Mouse (Mus musculus) heart, embryonic 15.5 days (tissue): ENCODE measurements around the gene Reep3. TPM values are rescaled to one million over a fixed set of nuclear protein-coding genes. Genes with fewer than 3 reads are reported as not detected.

Source experiments
- ATAC-seq: fragments of 200-750 bp; cut with Nextera tagmentation; replicated peaks from 2 replicates; pipeline ENCODE4 v1.8.0; 2017; ENCODE audit warnings: low read depth, moderate TSS enrichment; ENCODE audit not compliant: insufficient number of reproducible peaks, insufficient read depth, low FRiP score
- H3K27ac ChIP-seq: fragments of 300-500 bp; sonication (generic); 2 replicates; pipeline ENCODE4 v1.5.1; 2015; ENCODE audit warnings: mild to moderate bottlenecking, inconsistent platforms
- H3K27me3 ChIP-seq: fragments of 300-500 bp; sonication (generic); 2 replicates; pipeline ENCODE4 v1.6.1; 2015; ENCODE audit warnings: inconsistent platforms
- H3K36me3 ChIP-seq: fragments of 300-500 bp; sonication (generic); 2 replicates; pipeline ENCODE4 v1.6.1; 2015; ENCODE audit warnings: mild to moderate bottlenecking, inconsistent platforms
- H3K4me1 ChIP-seq: fragments of 300-500 bp; sonication (generic); replicated peaks from 2 replicates; pipeline ENCODE4 v1.6.1; 2015; ENCODE audit warnings: inconsistent platforms
- H3K4me2 ChIP-seq: fragments of 300-500 bp; sonication (generic); 2 replicates; pipeline ENCODE4 v1.6.1; 2015; ENCODE audit warnings: inconsistent platforms, mild to moderate bottlenecking, moderate library complexity
- H3K4me3 ChIP-seq: fragments of 300-500 bp; sonication (generic); 2 replicates; pipeline ENCODE4 v1.5.1; 2015; ENCODE audit warnings: mild to moderate bottlenecking, inconsistent platforms
- H3K9ac ChIP-seq: fragments of 300-500 bp; sonication (generic); 2 replicates; pipeline ENCODE4 v1.6.1; 2015; ENCODE audit warnings: mild to moderate bottlenecking, inconsistent platforms
- H3K9me3 ChIP-seq: fragments of 300-500 bp; sonication (generic); replicated peaks from 2 replicates; pipeline ENCODE4 v1.6.1; 2016; ENCODE audit warnings: inconsistent platforms
- WGBS: fragments of 180-500 bp; shearing (Covaris S2); methylation state at CpG from one replicate; pipeline ENCODE4 v1.1.7; 2015; ENCODE audit warnings: mixed read lengths; 5-methylcytosine and 5-hydroxymethylcytosine counted together
- polyA plus RNA-seq: library from polyadenylated mRNA; unstranded; fragments of >200 nt; fragmentation: Nextera tagmentation; extraction: Ambion mirVana; gene quantifications from 2 replicates; pipeline ENCODE4 v1.2.1, GENCODE M21; 2015

Gene Reep3
- polyA plus RNA-seq, result 30.6 and 31.5 TPM in 2 replicates

DNA sequence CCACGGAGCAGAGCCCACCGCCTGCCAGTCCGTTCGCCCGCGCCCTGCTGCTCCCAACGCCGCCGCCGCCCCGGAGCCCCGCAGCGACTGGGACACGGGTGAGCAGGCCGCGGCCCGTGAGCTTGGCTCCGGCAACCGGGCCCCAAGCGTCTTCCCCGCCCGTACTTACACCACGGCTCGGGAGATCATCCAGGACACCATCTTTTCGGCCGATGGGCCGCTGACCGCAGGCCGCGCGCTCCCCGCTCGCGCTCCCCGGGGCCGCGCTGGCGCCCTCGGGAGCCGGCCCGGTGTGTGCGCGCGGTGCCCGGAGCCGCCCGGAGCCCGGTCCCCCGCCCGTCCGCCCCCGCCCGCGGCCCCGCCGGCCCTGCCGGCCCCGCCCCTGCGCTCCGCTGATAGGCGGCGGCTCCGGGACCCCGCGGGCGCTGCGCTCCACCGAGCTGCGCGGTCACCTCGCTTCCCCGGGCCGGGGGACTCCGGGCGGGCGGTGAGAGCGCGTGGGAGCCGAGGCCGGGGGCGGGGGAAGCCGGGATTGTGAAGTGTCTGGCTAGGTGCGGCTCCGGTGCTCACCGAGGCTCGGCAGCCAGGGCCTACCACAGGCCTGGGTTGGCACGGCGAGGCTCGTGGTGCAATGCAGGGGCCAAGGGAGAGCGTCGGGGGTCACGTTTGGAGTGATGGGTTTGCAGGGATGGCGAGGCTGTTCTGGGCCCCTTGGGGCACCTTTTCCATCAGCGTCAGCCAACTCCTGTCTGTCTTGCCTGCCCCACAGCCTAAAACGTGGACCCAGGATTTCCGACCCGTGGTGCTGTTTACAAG lies at the start of gene Reep3:
Reep3 (minus strand) TSS at position 325 of the 816 bp plus-strand sequence.
- ATAC-seq, result peak; percentile 86
- H3K27me3 ChIP-seq, result no peaks in the 10 kb centered on the region
- peak within 1 kb of the TSS; percentile 97 for H3K4me3 ChIP-seq
- under 1% methylated on average over 78 of the region's 97 CpGs for WGBS
- peak within 1 kb of the TSS; percentile 99 for H3K9ac ChIP-seq
- H3K4me2 ChIP-seq, result peak within 1 kb of the TSS; percentile 79
- peak within 1 kb of the TSS; percentile 100 for H3K27ac ChIP-seq
- H3K36me3 ChIP-seq, result no peaks in the 10 kb centered on the region; the same call in 1 of the 2 replicates
- H3K9me3 ChIP-seq, result no peaks in the 10 kb centered on the region
- H3K4me1 ChIP-seq, result peaks cover 43% of the 10 kb centered on the region

DNA sequence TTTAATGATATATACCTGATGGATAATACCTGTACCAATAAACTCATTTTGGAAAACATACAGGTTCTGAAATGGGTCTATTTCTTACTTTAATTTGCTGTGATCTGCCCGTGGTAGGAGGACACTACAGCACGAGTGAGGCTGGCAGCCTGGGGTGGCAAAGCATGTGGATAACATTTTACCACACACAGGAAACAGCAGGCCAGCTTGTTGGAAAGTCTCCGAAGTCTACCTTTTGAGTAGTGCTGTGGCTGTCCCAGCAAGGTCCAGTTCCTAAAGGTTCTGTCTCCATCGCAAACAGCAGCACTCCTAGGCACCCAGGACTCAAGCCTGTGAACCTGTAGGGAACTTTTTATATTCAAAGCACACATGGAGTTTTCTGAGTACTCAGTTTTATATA lies 48.9 kb upstream of the Reep3 start:
- H3K27ac ChIP-seq, result no peak overlapping the region
- ATAC-seq, result no peak
- WGBS, result 78% methylated on average over 4 of the region's 4 CpGs

DNA sequence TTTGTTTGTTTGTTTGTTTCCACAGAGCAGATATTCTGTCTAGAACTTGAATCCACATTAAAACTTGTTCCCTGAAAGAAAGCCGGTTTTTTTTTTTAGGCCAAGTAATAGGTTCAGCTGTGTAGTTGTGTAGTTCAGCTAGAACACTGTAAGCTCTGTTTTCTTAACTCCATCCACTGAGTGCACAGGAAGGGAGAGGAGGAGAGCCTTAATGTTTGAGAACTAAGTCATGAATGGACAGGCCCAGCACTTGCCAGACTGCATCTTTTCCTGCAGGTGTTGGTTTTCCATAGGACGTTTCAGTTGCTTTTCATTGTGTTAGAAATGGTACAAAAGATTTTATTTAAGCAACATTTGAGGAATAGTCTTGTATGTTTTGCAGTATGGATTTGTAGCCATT lies 47.5 kb upstream of the Reep3 start:
- Histone ChIP-seq H3K9me3 (no peaks in the 10 kb centered on the region), H3K27ac (no peak overlapping the region), H3K4me1 (peaks cover 15% of the 10 kb centered on the region), H3K4me2 (no peak overlapping the region), H3K9ac (no peak overlapping the region), H3K27me3 (no peaks in the 10 kb centered on the region), H3K36me3 (no peaks in the 10 kb centered on the region), H3K4me3 (no peak overlapping the region)
- ATAC-seq, result no peak
- WGBS, result 74% methylated on average over 2 of the region's 2 CpGs

More for the DNA sequence above, 48.9 kb upstream of the Reep3 start:
- no peak overlapping the region for H3K9ac ChIP-seq
- H3K4me3 ChIP-seq, result no peak overlapping the region
- peaks cover 15% of the 10 kb centered on the region for H3K4me1 ChIP-seq
- no peak overlapping the region for H3K4me2 ChIP-seq
- H3K9me3 ChIP-seq, result no peaks in the 10 kb centered on the region
- no peaks in the 10 kb centered on the region for H3K36me3 ChIP-seq
- H3K27me3 ChIP-seq, result no peaks in the 10 kb centered on the region

DNA sequence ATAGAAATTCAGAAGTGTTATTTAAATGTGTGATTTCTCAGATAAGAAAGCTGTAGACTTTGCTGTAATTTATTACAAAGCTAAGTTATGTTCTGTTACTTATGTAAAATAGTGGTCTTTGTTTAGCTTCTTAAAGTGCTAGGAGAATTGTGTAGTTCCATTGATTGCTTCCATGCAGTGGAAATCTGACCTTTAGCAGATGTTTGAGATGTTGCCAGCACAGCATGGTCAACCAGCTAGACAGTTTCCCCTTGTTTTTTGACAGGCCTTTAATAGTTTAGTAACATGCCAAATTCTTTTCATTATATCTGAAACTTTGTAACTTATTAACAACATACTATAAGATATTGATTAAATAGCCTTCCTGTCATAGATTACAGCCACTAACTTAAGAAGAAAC lies 46.9 kb upstream of the Reep3 start:
- Histone ChIP-seq H3K4me1 (peaks cover 15% of the 10 kb centered on the region), H3K4me2 (no peak overlapping the region), H3K27me3 (no peaks in the 10 kb centered on the region), H3K36me3 (no peaks in the 10 kb centered on the region), H3K4me3 (no peak overlapping the region), H3K27ac (no peak overlapping the region), H3K9ac (no peak overlapping the region), H3K9me3 (no peaks in the 10 kb centered on the region)
- ATAC-seq, result no peak

DNA sequence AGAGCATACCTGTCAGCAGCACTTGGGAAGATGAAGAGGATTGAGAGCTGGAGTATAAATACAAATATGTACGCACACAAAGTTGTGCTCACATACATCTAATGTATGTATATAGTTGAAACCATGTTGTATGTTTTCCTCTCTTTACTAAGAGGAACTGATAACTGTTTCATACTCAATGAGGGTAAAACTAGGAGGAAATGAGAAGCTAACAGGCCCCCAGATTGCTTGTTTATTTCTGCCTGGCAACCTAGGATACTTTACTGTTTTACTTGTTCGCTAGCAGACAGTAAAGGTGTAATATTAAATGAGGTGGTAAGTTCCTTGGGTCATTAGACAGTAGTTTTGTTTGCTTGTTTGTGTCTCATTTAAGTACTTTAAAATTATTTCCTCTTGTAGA lies 40.7 kb upstream of the Reep3 start:
- WGBS, result 88% methylated on average over 2 of the region's 2 CpGs
- H3K4me1 ChIP-seq, result no peaks in the 10 kb centered on the region; the same call in 1 of the 2 replicates

DNA sequence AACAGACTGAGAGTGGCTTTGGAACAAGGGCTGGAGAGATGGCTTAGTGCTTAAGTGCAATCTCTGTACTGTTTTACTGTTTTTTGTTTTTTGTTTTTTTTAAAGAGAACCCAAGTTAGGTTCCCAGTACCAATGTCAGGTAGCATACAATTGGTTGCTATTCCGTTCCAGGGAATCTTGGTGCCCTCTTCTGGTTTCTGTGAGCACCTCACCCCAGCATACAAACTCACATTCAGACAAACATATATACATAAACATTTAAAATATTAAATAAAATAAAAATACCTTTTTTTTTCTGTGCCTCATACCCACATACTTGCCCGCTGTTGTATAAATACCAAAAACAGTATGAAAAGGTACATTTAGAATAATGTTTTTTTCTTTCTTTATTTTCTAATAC lies 37.6 kb upstream of the Reep3 start:
- H3K4me1 ChIP-seq, result peaks cover 12% of the 10 kb centered on the region
- H3K27me3 ChIP-seq, result no peaks in the 10 kb centered on the region
- no peaks in the 10 kb centered on the region for H3K36me3 ChIP-seq
- no peak for ATAC-seq
- H3K4me2 ChIP-seq, result no peak overlapping the region
- H3K9me3 ChIP-seq, result no peaks in the 10 kb centered on the region
- H3K27ac ChIP-seq, result no peak overlapping the region
- no peak overlapping the region for H3K4me3 ChIP-seq
- 92% methylated on average over 2 of the region's 2 CpGs for WGBS
- no peak overlapping the region for H3K9ac ChIP-seq

More for the DNA sequence above, 40.7 kb upstream of the Reep3 start:
- H3K9me3 ChIP-seq, result no peaks in the 10 kb centered on the region
- H3K4me2 ChIP-seq, result no peak overlapping the region
- ATAC-seq, result no peak
- H3K9ac ChIP-seq, result no peak overlapping the region
- H3K4me3 ChIP-seq, result no peak overlapping the region
- no peaks in the 10 kb centered on the region for H3K36me3 ChIP-seq
- H3K27ac ChIP-seq, result no peak overlapping the region
- H3K27me3 ChIP-seq, result no peaks in the 10 kb centered on the region

DNA sequence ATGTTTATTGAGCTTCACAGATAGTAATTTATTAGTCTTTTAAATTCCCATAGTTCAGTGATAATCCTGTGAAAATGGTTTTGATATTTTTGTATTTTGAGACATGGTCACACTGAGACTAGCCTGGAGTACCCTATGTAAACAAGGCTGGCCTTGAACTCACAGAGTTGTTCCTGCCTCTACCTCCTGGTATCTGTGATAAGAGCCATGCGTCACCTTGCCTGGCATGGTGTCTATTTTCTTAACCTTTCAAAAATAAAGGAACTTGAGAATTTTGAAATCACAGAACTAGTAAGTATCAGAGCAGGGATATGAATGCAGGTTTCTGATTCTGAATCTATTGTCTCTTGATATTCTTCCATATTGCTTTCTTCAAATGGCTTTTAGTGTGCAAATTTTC lies 35.0 kb upstream of the Reep3 start:
- no peak for ATAC-seq
- peaks cover 24% of the 10 kb centered on the region for H3K4me1 ChIP-seq
- WGBS, result 59% methylated on average over 1 of the region's 1 CpGs
- no peaks in the 10 kb centered on the region for H3K9me3 ChIP-seq
- no peaks in the 10 kb centered on the region for H3K27me3 ChIP-seq
- H3K4me2 ChIP-seq, result no peak overlapping the region
- H3K9ac ChIP-seq, result no peak overlapping the region
- H3K4me3 ChIP-seq, result no peak overlapping the region
- H3K36me3 ChIP-seq, result no peaks in the 10 kb centered on the region
- H3K27ac ChIP-seq, result no peak overlapping the region

DNA sequence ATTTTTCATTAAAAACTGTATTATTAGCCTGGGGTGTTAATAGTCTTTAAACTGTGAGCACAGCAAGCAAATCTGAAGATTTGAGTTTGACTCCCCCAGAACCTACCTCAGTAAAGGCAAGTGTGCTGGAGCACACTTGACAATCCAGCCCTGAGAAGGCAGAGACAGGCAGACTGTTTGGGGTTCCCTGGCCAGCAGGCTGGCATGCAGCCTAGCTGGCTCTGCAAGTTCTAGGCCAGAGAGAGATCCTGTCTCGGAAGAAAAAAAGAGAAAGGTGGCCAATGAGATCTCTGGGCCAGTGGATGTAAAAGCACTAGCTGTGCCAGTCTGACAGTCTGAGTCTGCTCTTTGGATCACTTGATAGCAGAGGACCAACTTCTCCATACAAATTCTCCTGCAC lies 32.8 kb upstream of the Reep3 start:
- no peak overlapping the region for H3K4me3 ChIP-seq
- H3K9ac ChIP-seq, result no peak overlapping the region
- 52% methylated on average over 1 of the region's 1 CpGs for WGBS
- no peaks in the 10 kb centered on the region for H3K9me3 ChIP-seq
- H3K36me3 ChIP-seq, result no peaks in the 10 kb centered on the region
- peaks cover 35% of the 10 kb centered on the region for H3K4me1 ChIP-seq
- ATAC-seq, result no peak
- H3K27me3 ChIP-seq, result no peaks in the 10 kb centered on the region
- no peak overlapping the region for H3K27ac ChIP-seq
- H3K4me2 ChIP-seq, result no peak overlapping the region

DNA sequence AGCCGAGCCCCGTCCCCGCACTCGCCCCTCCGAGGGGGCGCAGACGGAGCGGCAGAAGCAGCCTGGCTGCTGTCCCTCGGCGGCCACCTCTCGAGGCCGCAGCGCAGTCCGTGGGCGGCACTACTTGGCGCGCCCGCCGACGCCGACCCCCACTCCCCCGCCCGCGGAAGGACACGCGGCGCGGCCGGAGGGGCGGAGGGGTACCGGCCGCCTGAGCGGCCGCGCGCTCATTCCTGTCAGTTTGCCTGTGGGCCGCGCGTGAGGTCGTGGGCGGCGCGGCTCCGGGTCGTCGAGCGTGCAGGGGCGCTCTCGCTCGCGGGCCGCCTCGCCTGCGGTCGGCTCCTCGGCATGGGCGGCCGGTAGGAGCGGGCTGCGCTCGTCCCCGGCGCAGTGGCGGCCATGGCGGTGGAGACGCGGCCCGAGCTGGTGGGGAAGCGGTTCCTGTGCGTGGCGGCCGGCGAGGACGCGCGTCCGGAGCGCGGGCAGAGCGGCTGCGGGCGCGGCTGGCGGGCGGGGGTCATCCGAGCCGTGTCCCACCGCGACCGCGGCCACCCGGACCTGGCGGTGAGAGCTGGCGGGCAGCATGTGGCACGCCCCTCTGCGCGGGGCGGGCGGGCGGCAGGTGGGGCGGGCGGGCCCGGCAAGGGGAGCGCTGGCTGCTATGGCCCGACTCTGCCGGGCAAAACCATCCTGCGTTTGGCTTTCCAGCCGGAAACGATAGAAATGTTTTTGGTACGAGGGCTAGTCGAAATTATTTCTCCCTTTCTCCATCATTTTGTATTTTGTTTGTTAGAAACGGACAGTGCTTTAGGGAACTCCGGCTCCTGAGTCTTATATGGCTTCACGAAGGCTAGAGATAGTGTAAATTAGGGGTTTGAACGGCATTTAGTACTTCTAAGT lies 30.4 kb upstream of the Reep3 start:
- ATAC-seq, result peak; percentile 71
- peak overlapping the region; percentile 98 for H3K4me3 ChIP-seq
- H3K9ac ChIP-seq, result peak overlapping the region; percentile 92
- WGBS, result under 1% methylated on average over 114 of the region's 115 CpGs
- peak overlapping the region; percentile 93 for H3K4me2 ChIP-seq
- H3K9me3 ChIP-seq, result no peaks in the 10 kb centered on the region
- H3K4me1 ChIP-seq, result peaks cover 49% of the 10 kb centered on the region
- H3K27me3 ChIP-seq, result no peaks in the 10 kb centered on the region
- peak overlapping the region; percentile 92 for H3K27ac ChIP-seq
- H3K36me3 ChIP-seq, result no peaks in the 10 kb centered on the region

DNA sequence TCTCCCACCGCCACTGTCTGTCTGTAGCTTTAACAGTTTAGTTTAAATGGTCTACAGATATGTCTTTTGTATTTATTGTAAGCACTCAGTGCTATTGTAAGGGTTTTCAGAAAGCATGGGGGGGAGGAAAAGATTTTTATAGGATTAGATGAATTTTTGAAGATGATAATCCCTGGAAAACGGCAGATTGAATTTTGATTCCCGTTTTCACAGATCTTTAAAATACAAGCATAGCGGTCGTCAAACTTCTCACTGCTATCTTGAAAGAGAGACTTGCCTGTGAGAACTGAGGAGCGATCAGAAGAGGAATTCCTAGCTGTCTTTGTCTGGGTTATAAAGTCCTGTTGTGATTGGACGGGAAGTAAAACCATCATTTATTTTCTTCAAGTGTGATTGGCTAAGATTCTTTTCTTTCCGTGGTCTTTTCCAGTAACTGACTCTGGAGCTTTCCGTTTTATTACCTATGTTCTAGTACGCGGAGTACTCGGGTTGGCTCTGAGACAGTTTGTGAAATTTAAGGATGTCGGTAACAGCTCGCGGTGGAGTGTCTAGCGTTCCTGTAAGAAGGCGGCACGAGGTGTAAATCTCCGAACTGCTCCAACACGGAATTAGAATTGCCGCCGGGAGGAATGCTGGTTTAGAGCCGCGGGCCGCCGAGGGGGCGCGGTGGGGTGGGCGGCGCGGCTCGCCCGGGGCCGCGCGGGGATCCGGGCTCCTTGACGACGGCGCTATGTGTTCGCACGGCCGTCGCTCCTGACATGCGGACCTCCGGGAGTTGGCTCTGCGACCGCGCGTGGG lies 29.5 kb upstream of the Reep3 start:
- Histone ChIP-seq H3K27me3 (no peaks in the 10 kb centered on the region), H3K27ac (peak overlapping the region; percentile 92), H3K9ac (peak overlapping the region; percentile 92), H3K4me3 (peak overlapping the region; percentile 98), H3K9me3 (no peaks in the 10 kb centered on the region), H3K36me3 (no peaks in the 10 kb centered on the region), H3K4me1 (peaks cover 47% of the 10 kb centered on the region), H3K4me2 (peak overlapping the region; percentile 93)
- 2% methylated on average over 50 of the region's 50 CpGs for WGBS
- no peak; the same call in none of the 2 replicates for ATAC-seq

DNA sequence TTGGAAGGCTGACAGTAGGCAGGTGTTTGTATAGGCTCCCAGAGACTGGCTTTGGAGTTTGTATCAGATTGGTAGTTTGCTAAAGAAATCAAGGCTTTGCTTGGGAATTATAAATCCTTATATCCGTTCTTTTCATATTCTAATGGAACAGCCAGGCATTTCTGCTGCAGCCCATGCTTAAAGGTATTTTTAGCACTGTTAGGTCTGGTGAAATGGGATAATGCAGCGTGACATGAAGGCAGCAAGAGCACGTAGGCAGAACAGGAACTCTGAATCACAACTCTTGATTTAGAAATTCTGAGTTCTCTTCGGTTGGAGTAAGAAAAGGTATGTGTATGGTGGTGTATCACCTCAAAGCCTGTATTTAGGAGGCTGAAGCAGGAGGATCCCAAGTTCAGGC lies 27.4 kb upstream of the Reep3 start:
- H3K9ac ChIP-seq, result no peak overlapping the region
- H3K36me3 ChIP-seq, result no peaks in the 10 kb centered on the region
- no peaks in the 10 kb centered on the region for H3K27me3 ChIP-seq
- H3K9me3 ChIP-seq, result no peaks in the 10 kb centered on the region
- peak overlapping the region; percentile 42 for H3K4me2 ChIP-seq
- H3K27ac ChIP-seq, result peak overlapping the region; percentile 83
- 35% methylated on average over 4 of the region's 4 CpGs for WGBS
- no peak for ATAC-seq
- H3K4me1 ChIP-seq, result peaks cover 49% of the 10 kb centered on the region
- no peak overlapping the region for H3K4me3 ChIP-seq
